Mouse (Mus musculus) cerebellum, postnatal 14 days (tissue): ENCODE measurements around the gene Zfp366.

ENCODE experiments used
- DNase-seq, 2 experiments: peaks; one replicate each; pipeline ENCODE4 v3.0.0; 2021; ENCODE audit warnings: mixed read lengths in 2 of 2

The Zfp366 gene

DNA sequence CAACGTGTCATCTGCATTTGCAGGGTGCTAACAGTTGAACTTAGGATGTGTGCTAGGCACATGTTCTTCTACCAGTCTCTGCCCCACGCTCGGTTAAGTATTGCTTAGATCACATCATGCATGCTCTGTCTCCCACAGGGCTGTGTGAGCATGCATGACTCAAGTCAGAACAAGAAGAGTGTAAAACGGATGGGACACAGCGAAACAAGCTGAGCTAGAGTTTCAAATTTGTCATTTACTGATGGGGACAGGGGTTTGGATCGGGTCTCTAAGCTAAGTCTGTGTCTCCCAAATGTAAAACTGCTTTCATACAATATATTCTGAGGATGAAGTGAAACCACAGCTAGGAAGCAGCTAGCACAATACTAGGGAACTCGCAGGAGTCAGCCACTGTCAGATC, 2.2 kb downstream of the Zfp366 start:
- DNase-seq, result no peak

DNA sequence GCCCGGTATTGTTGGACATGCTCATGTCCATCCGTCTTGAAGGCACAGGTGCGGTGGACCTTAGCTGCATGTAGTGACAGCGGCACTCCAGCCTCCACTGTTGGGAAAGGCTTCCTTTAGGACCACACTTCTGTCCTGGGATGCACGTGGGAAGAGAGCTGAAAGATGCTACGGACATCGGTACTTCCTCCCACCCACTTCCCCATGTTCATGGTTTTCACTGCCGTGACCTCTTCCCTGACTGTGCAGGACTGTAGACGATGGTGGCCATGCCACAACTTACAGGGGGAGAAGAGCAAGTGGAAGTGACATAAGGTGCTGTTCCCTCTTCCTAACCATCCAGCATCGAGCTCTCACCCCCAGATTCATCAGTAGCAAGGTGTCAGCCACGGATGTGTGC, 2.8 kb downstream of the Zfp366 start:
- no peak for DNase-seq

DNA sequence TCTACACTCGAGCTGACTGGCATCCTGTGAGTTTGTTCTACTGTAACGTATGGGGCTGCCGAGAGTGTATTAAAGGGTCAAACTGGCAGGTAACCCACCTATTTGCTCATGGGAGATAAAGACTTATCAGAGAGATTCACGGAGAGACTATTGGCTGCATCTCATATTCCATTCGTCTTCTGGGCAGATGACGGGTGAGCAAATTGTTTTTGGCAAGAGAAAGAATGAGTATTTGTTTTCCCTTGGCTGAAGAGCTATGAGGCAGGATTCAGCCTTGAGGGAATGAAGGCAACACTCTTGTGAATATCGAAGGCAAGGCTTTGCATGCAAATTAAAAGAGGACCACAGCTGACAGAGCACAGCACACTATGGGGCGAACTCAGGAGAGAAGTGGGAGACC, 4.0 kb downstream of the Zfp366 start:
- peak in 1 of 2 experiments; percentile 8 for DNase-seq

DNA sequence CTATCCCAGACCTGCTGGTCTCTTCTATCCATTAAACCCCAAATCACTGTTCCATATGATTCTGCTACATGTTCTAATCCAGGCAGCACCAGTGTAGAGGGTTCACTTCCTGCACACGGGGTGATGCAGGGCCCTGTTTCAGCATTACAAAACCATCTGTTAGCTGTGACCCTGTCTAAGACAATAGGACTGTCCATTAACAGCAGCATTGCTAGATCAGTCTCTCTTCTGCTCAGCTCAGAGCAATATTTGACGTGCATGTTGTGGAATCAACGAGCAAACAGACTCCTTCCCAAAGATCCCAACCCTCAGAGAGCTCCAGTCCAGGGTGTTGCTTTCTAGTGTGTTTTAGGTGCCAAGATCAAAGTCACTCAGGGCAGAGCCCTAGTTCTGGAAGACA, 5.0 kb downstream of the Zfp366 start:
- no peak for DNase-seq

DNA sequence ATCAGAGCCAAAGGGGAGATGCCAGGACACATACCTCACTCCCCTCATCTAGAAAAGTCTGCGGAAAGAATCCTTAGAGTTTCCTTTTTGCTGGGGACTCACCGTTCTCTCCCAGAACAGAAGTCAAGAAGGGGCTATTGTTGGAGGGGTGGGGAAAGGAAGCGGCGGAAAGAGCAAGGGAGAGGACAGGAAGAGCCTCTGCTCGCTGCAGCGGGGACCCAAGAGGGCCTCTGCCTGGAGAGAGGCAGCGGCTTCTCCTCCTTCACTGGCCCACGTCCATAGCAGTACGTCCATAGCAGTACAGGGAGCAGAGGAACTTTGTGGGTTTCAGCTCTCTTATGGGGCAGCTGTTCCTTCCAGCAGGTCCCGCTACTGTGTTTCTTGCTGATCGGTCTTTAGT, 5.8 kb downstream of the Zfp366 start:
- no peak for DNase-seq

DNA sequence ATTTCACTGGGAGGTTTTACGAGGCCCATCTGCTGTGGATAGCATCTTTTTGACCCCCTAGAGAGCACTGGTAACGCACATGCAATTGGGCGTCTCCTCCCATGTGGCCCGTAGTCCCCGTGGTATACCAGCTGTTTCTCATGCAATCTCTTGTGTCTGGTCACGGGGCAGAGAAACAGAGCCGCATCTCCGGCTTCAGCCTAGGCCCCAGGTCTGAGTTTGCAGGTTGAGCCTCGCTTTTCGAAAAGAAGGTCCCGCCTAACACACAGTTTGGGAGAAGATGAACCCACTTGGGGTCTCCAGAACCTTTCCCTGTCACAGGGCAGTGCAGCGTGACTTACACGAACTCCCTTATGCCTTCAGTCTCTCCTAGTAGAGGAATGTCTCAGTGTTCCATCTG, 6.4 kb downstream of the Zfp366 start:
- no peak for DNase-seq

DNA sequence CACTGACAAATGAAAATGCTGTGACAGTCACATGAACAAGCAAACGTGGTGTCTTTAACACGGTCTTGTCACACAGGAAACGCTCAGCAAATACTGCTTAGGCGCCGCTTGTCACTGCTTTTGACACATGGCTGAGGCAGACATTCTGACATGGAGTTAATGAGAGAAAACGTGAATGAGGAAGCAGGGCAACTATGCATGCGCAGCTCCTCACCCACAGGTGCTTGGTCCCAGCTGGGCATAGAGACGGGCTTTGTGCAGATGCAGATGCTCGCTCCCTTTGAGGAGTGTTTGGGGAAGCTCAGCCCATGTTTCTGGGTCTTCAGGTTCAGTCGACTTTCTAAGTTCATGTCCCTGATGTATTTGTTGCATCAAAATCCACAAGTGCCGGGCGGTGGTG, 11.7 kb downstream of the Zfp366 start:
- no peak for DNase-seq

DNA sequence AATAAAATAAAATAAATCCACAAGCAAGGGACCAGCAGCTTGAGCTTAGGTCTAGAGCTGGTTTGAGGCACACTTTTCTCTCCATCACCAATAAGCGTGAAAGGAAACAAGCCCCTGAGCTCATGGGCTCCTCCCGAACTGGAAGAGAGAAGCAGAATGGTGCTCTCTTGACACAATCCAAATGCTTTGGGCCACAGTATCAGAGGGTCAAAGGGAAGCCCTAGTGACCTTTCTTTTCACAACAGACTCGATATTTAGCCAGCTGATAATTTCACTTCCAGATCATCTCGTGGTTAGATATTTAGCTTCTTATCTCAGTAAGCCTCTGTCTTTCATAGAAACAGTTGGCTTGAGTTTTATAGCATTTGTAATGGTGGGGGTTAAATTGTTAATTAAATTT, 12.2 kb downstream of the Zfp366 start:
- DNase-seq, result no peak

DNA sequence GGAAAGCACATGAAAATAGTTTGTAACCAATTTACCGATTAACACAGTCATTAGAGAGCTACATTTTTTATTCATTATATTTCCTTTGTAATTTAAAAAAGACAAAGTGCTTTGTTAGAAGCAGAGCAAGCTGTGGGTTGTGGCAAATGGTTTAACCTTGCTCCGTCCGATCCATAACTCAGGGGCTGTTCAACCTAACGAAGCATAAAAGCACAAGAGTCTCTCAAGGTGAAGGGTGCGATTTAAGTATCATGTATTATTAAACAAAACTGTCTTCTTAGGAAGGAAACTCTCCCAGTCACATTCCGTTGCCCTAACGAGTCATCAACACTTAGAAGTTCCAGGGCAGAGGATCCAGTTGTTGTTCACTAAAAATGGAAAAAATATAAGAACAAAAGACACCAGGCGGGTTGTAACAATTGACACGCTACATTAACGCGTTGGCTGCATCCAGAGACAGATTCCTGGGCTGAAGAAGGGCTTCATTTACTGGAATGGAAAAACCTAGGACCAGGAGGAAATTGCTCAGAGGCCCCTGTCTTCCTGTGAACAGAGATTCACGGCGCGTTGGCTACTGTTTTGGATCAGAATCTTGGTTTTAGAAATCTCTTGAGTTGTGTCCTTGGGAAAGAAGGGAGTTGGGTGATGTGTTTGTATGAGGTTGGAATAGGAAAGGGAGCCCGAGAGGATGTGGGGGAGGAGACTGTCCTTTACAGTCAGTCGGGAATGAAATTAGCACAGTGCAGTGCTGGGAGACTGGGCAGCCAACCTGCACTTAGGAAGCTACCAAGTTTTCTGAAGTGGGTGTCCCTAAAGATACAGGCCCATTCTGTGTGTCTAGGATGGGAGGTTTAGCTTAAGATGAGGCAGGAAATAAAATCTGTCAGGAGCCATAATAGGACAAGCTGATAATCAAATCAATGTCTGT, 17.3 kb downstream of the Zfp366 start:
- DNase-seq, result no peak

DNA sequence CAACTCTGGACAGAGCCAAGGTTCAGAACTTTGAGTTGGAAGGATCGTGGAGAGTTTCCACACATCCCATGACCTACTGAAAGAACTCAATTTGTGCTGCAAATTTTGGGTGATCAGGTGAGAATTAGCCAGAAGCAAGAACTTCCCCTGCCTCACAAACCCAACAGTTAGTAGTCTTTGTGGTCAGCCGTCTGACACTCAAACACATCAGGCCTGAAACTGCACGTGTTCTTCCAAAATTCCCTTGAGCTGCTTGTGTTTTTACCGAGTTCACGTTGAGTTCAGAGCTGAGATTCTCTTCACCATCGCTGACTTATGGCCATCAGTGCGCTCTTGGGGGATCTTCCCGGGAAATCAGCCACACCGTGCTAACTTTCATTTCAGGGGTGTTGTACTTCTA, 22.6 kb downstream of the Zfp366 start:
- DNase-seq, result no peak

DNA sequence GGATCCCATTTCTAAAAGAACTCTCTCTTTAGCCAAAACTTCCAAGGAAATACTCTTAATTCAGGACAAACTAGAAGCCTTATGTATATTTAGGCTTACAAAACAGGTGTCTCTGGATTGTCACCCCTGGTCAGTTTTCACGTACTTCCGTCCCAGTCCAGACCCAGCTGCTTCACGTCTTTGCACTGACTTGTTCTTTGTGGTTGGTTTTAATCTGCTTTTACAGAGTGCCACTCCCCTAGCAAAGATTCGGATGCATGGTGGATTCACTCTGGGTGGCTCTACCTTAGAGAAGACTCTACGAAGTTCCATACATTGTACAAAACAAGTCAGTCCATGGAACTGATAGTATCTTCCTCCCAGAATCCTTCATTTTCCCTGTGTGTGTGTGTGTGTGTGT, 25.2 kb downstream of the Zfp366 start:
- no peak for DNase-seq

DNA sequence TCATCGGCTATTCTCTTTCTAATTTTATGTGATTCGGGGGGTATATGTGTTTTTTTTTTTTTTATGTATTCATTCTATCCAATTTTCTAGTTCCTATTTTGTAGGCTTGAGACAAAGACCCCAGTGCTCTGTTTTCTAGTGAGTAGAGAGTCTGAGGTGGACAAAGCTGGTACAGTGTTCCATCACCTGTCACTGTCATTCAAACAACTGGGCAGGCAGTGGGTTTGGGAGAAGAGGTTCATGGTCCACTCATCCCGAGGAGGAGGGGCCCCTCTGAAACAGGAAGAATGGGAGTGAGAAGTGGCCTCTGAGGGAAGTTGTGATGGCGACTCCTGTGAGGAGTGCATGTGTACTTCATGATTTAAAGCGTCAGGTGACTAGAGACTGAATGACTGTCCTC, 26.2 kb downstream of the Zfp366 start:
- no peak for DNase-seq

DNA sequence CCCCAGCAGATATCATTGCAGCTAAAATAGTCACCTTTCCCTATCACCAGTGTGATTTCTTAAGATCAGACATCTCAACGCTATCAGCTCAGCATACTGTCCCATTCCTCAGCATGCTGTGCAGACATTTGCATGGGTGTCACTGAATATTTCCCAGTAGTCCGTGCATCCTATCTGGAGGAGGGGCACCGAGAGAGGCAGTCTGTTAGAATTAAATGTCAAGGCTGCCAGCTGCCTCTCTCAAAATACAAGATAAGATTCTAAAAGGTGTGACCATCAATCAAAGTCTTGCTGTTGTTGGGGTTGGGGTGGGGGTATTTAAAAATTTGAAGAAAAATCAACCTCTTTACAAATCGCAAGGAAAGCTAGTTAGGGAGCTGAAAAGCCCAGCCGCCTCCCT, 28.4 kb downstream of the Zfp366 start:
- DNase-seq, result no peak

DNA sequence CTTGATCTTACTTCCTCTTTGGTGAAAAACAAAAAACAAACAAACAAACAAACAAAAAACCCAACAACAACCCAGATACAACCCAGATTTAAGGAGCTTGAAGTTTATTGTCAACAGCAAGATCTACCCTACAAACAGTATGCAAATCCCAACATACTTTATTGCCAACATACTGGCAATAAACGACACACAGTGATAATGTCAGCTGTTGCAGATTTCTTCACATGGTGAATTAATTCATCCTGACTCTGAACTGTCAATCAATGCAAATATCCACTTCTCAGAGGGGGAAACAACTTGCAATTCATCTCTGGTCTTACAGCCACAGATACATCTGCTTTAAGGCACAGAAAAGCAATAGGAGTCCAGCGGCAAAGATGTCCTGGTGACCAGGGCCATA, 31.4 kb downstream of the Zfp366 start:
- no peak for DNase-seq

DNA sequence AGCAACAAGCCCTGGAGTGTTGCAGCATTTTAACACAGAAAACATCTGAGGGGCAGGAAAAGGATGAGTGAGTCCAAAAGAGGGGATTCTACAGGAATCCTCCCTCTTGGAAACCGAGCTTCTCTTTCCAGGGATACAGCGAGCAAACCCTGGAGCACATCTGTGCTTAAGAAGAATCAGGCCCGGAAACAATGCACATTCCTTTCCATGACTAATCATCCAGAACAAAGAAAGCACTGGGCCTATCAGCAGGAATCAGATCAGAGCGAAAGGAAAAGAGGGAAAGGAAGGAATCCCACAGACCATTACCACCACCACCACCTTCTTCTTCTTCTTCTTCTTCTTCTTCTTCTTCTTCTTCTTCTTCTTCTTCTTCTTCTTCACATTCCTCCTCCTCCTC, 33.4 kb downstream of the Zfp366 start:
- DNase-seq, result no peak

DNA sequence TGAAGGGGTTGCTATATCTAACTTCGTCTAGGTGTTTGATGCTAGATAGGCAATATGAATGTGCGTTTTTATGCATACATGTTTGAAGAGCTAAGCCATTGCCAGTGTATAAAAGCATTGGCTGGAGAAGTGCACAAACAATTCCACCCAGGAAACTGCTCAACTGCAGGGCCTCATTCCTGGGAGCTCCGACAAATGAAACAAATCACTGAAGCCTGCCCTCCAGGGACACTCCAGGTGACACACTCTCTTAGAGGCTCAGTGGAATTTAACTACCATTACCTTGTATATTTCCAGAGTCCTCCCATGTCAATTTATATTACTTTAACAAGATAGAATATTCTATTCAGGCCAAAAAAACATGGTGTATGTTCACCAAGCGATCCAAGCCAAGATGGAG, 35.0 kb downstream of the Zfp366 start:
- no peak for DNase-seq

DNA sequence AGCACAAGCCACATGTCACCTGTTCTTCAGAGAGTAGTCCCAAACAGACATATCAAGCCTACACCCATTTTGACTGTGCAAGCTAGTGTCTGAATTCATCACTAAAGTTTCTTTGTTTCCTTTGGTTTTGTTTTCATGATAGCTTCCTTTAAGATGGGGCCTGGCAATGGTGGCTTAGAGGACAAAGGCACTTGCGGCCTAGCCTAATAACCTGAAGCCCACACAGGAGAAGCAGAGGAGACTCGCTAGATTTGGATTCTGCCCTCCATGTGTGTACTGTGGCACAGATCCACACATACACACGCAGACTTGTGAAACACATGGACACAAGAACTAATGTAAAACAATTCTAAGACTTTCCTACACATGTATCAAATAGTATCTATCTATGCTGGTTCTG, 37.4 kb downstream of the Zfp366 start:
- no peak for DNase-seq

DNA sequence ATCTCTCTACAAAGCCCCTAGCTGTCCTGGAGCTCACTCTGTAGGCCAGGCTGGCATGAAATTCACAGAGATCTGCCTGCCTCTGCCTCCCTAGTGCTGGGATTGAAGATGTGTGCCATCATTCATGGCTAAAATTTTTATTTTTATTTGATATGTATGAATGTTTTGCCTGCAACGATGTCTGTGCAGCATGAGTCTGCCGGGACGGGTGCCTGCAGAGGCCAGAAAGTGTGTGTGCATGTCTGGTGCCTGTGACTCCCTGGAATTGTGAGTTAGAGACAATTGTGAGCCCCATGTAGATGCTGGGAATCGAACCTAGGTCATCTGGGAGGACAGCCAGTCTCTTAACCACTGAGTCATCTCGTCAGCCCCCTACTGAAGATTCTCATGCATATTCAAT, 37.9 kb downstream of the Zfp366 start:
- no peak for DNase-seq

DNA sequence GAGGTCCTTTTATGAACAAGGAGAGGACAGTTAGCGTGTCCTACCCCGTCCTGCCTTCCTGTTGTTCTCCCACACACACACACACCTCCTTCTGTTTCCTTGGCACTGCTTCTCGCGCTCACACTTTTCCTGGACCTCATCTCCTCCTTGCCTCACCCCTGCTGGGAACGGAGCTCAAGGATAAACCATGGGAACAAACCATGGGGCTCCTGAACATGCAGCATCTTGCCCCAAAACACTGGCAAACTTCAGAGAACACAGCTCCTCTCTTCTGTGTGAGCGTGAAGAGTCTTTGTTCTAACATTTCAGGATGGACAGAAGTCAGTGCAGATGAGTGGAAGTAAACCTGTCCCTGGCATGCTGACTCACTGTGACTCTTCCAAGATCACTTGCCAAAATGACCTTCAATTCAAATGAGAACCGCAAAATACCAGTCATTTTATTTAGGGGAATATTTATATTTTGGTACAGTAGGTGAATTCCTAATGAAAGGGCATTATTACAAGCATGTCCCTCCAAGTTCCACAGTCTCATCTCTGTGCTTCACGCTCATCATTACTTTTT, 38.8 kb downstream of the Zfp366 start:
- peak; percentile 70 to 80 for DNase-seq

DNA sequence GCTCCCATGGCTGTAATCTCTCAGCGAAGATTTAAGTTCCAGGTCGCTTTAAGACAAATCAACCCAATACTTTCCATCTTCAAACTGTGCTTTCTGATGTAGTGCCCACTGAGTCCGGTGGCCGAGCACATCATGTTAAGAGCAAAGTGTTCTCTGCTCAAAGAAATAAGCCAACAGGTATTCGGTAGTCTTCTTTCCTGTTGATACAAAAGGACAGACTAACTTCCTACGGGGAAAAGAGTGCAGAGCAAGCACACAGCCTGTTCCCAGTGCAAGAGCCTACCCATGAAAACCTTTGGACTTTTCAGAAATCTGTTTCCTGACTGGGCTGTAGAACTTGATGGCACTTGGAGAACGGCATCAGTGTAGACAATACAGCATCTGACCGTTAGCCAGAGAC, 39.3 kb downstream of the Zfp366 start:
- peak in 1 of 2 experiments; percentile 17 for DNase-seq

DNA sequence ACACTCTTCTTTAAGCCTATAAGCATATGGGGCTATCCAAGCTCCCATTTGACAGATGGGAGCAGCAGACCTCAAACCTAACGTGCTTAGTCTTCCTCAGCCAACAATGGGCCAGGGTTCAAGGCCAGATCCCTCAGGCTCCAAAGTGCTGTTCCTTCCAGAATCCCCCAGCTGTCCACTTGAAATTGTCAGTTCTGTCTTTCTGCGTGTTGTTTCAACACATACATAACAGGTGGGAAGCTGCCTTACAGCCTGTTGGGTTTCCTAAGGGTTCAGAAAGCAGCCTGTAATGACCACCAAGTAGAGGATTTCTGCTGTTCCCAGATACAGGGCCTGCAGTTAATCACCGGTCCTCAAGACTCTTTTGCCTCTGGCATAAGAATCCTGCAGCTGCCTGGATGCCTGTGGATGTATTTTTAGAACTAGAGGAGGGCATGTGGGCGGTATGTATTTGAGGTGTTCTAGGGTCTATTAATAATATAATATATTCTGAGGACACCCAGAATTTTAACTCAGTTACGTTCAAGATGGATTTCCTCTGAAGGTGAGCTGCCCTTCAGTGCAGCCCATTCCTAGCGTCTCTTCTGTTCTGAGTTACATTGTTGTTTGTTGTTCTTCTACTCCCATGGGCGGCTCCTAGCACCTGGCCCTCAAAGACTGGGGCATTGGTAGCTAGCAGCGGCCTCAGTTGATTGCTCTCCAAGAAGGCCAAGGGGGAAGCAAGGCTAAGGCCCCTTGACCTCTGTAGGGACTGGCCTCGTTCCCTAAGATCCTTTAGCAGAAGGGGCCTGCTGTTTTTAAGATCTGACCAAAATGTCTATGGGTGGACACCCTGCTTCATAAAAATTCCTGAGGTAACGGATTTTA, 41.0 kb downstream of the Zfp366 start:
- peak; percentile 40 to 63 for DNase-seq

DNA sequence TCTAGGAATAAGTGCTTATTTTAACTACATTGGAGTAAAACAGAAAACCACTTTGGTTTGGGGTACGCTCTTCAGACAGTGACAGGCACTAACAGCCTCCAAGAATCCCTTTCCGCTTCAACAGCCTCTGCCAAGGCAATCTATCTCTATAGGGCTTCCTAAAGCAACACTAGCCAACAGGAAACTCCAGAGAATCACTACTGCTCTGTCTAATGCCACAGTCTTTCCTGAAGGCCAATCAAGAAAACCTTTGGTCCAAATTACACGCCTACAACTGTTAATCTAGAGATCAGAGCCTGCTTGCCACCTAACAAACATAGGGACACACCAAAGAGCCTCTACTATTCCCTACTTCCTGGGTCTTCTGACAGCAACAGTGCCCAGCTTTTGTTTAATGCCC, 42.2 kb downstream of the Zfp366 start:
- DNase-seq, result no peak

DNA sequence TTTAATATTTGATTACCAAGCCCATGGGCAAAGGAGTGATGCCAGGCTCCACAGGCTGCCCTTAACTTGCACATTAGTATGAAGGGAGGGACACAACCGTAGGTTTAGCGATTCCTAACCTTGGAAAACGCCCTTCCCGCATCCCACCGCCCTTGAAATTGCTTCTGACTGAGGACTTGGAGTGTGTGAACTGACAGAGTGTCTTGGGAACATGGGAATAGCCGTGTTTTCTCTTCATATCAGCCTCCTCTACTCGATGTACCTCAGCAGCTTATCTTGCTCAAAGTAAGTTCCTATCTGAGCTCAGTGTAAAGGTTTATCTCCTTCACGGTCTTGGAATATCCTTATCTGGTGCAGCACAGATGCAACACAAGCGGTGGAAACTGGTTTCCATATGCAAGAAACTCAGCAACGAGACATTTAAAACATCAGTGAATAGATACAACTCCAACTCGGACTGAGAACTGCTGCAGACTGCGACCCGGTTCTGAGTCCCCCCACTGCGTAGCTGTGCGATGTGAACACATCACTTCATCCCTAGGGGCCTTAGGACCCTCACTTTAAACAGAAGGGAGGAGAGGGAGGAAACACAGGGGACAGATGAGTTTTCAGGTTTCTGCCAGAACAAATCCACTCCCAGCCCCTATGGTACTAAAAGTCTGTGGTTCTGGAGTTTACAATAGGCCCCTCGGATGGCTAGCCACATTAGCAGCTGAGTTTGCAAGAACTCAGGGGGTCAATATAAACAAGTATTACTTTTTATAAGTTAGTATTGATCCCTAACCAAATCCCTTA, 43.0 kb downstream of the Zfp366 start:
- no peak for DNase-seq
